Mouse (Mus musculus) kidney, embryonic 14.5 days (tissue): Measurements from ENCODE around the gene Tfpt. TPM values are rescaled to one million over a fixed set of nuclear protein-coding genes. Genes with fewer than 3 reads are reported as not detected.
"Not testable (repeated sequence)": the region's sequence is repeated elsewhere in the genome, so short reads cannot be mapped to it uniquely, and the experiment has no call there.

Experiments
- ATAC-seq: fragments of 200-750 bp; cut with Nextera tagmentation; 2 replicates; pipeline ENCODE4 v1.8.0; 2017; ENCODE audit warnings: moderate number of reproducible peaks, mild to moderate bottlenecking, moderate TSS enrichment, moderate library complexity; ENCODE audit not compliant: low FRiP score, low TSS enrichment
- H3K27ac ChIP-seq: fragments of 300-500 bp; sonication (generic); 2 replicates; pipeline ENCODE4 v1.5.1; 2014; ENCODE audit warnings: low read depth, mild to moderate bottlenecking, low read length, moderate library complexity, mixed read lengths
- H3K27me3 ChIP-seq: fragments of 300-500 bp; sonication (generic); 2 replicates; pipeline ENCODE4 v1.6.1; 2014; ENCODE audit warnings: mild to moderate bottlenecking, low read length; ENCODE audit not compliant: control insufficient read depth, insufficient read depth
- H3K36me3 ChIP-seq: fragments of 300-500 bp; sonication (generic); 2 replicates; pipeline ENCODE4 v1.6.1; 2014; ENCODE audit warnings: low read length, mixed read lengths; ENCODE audit not compliant: control insufficient read depth, insufficient read depth
- H3K4me1 ChIP-seq: fragments of 300-500 bp; sonication (generic); 2 replicates; pipeline ENCODE4 v1.6.1; 2014; ENCODE audit warnings: low read length, mixed read lengths; ENCODE audit not compliant: control insufficient read depth, insufficient read depth
- H3K4me2 ChIP-seq: fragments of 300-500 bp; sonication (generic); replicated peaks from 2 replicates; pipeline ENCODE4 v1.6.1; 2014; ENCODE audit warnings: low read depth, mild to moderate bottlenecking, low read length
- H3K4me3 ChIP-seq: fragments of 300-500 bp; sonication (generic); 2 replicates; pipeline ENCODE4 v1.5.1; 2014; ENCODE audit warnings: mild to moderate bottlenecking, low read length
- H3K9ac ChIP-seq: fragments of 300-500 bp; sonication (generic); 2 replicates; pipeline ENCODE4 v1.6.1; 2014; ENCODE audit warnings: low read depth, mild to moderate bottlenecking, low read length, moderate library complexity
- H3K9me3 ChIP-seq: fragments of 300-500 bp; sonication (generic); 2 replicates; pipeline ENCODE4 v1.6.1; 2016; ENCODE audit warnings: low read length; ENCODE audit not compliant: control insufficient read depth
- WGBS: fragments of 180-500 bp; shearing (Covaris S2); extraction: QIAGEN DNeasy Blood & Tissue Kit; methylation state at CpG from one replicate; pipeline ENCODE4 v1.1.7; 2014; 5-methylcytosine and 5-hydroxymethylcytosine counted together
- polyA plus RNA-seq: library from polyadenylated mRNA; unstranded; fragments of >200 nt; fragmentation: Nextera tagmentation; extraction: Ambion mirVana; gene quantifications from 2 replicates; pipeline ENCODE4 v1.2.1, GENCODE M21; 2014

Gene Tfpt
- polyA plus RNA-seq, 1 experiment from 2014 or later: 24.2 TPM

GRCm38 (mm10) chr7:3610437-3610836 lies 19.3 kb downstream of the Tfpt start:
- H3K4me2 ChIP-seq: no peak overlapping the region
- H3K4me3 ChIP-seq: no peak overlapping the region
- no peaks in the 10 kb centered on the region for H3K9me3 ChIP-seq
- 90% methylated on average over 3 of the region's 3 CpGs for WGBS
- ATAC-seq: no peak
- no peaks in the 10 kb centered on the region for H3K36me3 ChIP-seq
- no peaks in the 10 kb centered on the region for H3K4me1 ChIP-seq
- no peak overlapping the region for H3K27ac ChIP-seq
- H3K9ac ChIP-seq: no peak overlapping the region
- H3K27me3 ChIP-seq: no peaks in the 10 kb centered on the region

GRCm38 (mm10) chr7:3609082-3609481 lies 20.6 kb downstream of the Tfpt start:
- Histone ChIP-seq H3K4me3 (no peak overlapping the region), H3K4me2 (no peak overlapping the region), H3K36me3 (no peaks in the 10 kb centered on the region), H3K9me3 (no peaks in the 10 kb centered on the region), H3K9ac (no peak overlapping the region), H3K27ac (no peak overlapping the region), H3K27me3 (no peaks in the 10 kb centered on the region), H3K4me1 (no peaks in the 10 kb centered on the region)
- ATAC-seq: peak; percentile 65; the same call in 1 of the 2 replicates
- WGBS: 32% methylated on average over 3 of the region's 3 CpGs

GRCm38 (mm10) chr7:3608668-3609067 lies 21.1 kb downstream of the Tfpt start:
- 88% methylated on average over 3 of the region's 3 CpGs for WGBS

DNA sequence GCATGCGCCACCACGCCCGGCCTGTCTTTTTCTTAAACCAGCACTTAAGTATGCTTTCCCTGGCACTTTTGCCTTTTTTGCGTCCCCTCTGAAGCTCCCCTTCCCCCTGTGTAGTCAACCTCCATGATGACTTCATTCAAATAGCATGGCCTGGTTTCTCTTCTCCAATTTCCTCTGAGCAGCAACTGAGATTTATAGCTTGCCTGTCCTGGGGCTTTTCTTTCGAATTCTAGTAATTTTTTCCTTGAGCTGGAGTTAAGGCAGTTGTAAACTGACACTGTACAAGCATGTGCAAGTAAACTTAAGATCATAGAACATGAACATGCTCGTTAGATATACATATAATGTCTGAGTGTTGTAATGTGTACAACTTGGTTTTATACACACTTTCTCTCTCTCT lies 22.3 kb downstream of the Tfpt start:
- 62% methylated on average over 6 of the region's 6 CpGs for WGBS
- Histone ChIP-seq H3K4me2 (no peak overlapping the region), H3K27ac (no peak overlapping the region), H3K36me3 (no peaks in the 10 kb centered on the region), H3K4me1 (no peaks in the 10 kb centered on the region), H3K4me3 (no peak overlapping the region), H3K9ac (no peak overlapping the region), H3K27me3 (no peaks in the 10 kb centered on the region), H3K9me3 (no peaks in the 10 kb centered on the region)
- ATAC-seq: no peak

More at GRCm38 (mm10) chr7:3608668-3609067, 21.1 kb downstream of the Tfpt start:
- no peak overlapping the region for H3K9ac ChIP-seq
- H3K4me1 ChIP-seq: no peaks in the 10 kb centered on the region
- H3K27me3 ChIP-seq: no peaks in the 10 kb centered on the region
- ATAC-seq: no peak
- no peak overlapping the region for H3K4me2 ChIP-seq
- H3K36me3 ChIP-seq: no peaks in the 10 kb centered on the region
- no peaks in the 10 kb centered on the region for H3K9me3 ChIP-seq
- H3K4me3 ChIP-seq: no peak overlapping the region
- H3K27ac ChIP-seq: no peak overlapping the region

- 29% methylated on average over 2 of the region's 2 CpGs for WGBS
- no peak overlapping the region for H3K9ac ChIP-seq
- H3K4me3 ChIP-seq: no peak overlapping the region
- no peaks in the 10 kb centered on the region for H3K36me3 ChIP-seq
- no peak overlapping the region for H3K27ac ChIP-seq
- no peaks in the 10 kb centered on the region for H3K4me1 ChIP-seq
- H3K4me2 ChIP-seq: no peak overlapping the region
- no peaks in the 10 kb centered on the region for H3K9me3 ChIP-seq
- peak; percentile 62 for ATAC-seq
- H3K27me3 ChIP-seq: no peaks in the 10 kb centered on the region
Measured at GRCm38 (mm10) chr7:3606798-3607197, 22.9 kb downstream of the Tfpt start.

GRCm38 (mm10) chr7:3601119-3601518 lies 28.6 kb downstream of the Tfpt start:
- WGBS: 7% methylated on average over 4 of the region's 4 CpGs

DNA sequence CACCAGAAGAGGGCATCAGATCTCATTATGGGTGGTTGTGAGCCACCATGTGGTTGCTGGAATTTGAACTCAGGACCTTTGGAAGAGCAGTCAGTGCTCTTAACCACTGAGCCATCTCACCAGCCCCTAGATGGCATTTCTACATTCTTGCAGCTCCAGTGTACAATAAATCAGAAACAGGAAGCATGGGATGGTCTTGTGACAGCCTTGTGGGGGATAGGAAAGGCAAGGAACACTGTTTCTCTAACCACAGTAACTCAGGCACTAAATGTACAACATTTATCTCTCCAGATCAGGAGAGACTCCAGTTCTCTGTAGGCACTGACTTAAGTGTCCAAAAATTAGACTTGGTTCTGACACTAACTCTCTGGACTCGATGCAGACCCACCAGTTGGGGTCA lies 32.0 kb downstream of the Tfpt start:
- not testable (repeated sequence) for ATAC-seq, H3K9ac ChIP-seq
- 75% methylated on average over 1 of the region's 1 CpGs for WGBS

More at GRCm38 (mm10) chr7:3601119-3601518, 28.6 kb downstream of the Tfpt start:
- ATAC-seq: peak; percentile 21; the same call in 1 of the 2 replicates
- Histone ChIP-seq H3K4me2 (no peak overlapping the region), H3K9me3 (no peaks in the 10 kb centered on the region), H3K4me3 (no peak overlapping the region), H3K4me1 (no peaks in the 10 kb centered on the region), H3K9ac (no peak overlapping the region), H3K36me3 (no peaks in the 10 kb centered on the region), H3K27me3 (no peaks in the 10 kb centered on the region), H3K27ac (no peak overlapping the region)

DNA sequence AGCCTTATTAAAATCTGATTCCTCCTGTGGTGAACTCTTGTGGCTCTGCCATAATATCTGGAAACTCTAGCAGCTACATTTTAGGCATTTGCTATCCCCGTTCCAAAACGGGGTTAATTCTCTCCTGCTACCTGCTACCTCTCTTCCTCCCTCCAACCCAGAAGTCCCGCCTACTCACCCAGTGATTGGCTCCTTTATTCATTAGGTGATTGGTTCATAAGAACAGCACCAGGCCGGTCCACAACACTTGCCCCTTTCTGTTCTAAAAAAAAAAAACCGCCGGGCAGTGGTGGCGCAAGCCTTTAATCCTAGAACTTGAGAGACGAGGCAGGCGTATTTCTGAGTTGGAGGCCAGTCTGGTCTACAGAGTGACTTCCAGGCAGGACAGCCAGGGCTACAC lies 34.6 kb downstream of the Tfpt start:
- H3K4me2 ChIP-seq: peak overlapping the region; percentile 11
- H3K4me3 ChIP-seq: no peak overlapping the region
- no peaks in the 10 kb centered on the region for H3K9me3 ChIP-seq
- H3K36me3 ChIP-seq: no peaks in the 10 kb centered on the region
- H3K27ac ChIP-seq: no peak overlapping the region
- H3K27me3 ChIP-seq: no peaks in the 10 kb centered on the region
- H3K4me1 ChIP-seq: no peaks in the 10 kb centered on the region
- WGBS: 10% methylated on average over 9 of the region's 9 CpGs
- no peak overlapping the region for H3K9ac ChIP-seq
- ATAC-seq: peak; percentile 32; the same call in 1 of the 2 replicates

More for the DNA sequence above, 32.0 kb downstream of the Tfpt start:
- H3K4me3 ChIP-seq, H3K9me3 ChIP-seq, H3K36me3 ChIP-seq, H3K4me2 ChIP-seq, H3K27me3 ChIP-seq, H3K27ac ChIP-seq, H3K4me1 ChIP-seq: not testable (repeated sequence)

- Histone ChIP-seq H3K9ac (no peak overlapping the region), H3K27me3 (no peaks in the 10 kb centered on the region), H3K9me3 (no peaks in the 10 kb centered on the region), H3K27ac (no peak overlapping the region), H3K36me3 (no peaks in the 10 kb centered on the region), H3K4me1 (no peaks in the 10 kb centered on the region), H3K4me3 (no peak overlapping the region), H3K4me2 (peak overlapping the region; percentile 11; the same call in 1 of the 2 replicates)
- WGBS: 13% methylated on average over 5 of the region's 5 CpGs
- peak; percentile 64; the same call in 1 of the 2 replicates for ATAC-seq
Measured at GRCm38 (mm10) chr7:3594686-3595085, 35.0 kb downstream of the Tfpt start.
